Mouse (Mus musculus): ENCODE data around the gene Tmbim6.
A peak's percentile ranks its signal among the peaks of the same experiment; 100 is the strongest.

DNA sequence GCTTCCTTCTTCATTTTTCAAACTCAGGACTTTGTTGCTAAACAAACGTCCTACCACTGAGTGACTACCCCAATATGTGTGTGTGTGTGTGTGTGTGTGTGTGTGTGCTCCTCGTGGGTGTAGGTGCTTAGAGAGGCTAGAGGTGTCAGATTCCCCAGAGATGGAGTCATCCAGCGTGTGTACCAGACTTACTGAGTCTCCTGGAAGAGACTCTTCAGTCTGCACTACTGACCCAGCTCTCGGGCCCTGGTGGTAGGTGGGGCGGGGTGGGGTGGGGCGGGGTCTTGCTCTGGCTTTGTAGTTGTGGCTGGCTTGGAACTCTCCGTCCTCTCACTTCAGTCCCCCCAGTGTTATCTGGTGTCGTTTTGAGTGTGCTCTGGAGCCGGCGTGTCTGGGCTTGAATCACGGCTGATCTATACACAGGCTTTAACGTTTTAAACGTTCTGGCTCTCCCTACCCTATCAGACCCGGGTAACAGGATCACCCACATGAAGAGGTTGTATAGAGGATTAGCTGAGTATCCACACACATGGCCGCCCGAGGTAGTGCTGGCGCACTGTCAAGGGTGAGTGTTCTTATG lies 25.1 kb downstream of the Tmbim6 start:
- TF ChIP-seq POLR2A (IDR thresholded peaks at IDR 0.05; ENCODE audit: insufficient read length, low read depth) (no peak), MAX (IDR thresholded peaks at IDR 0.05; ENCODE audit: low read depth) (no peak), TCF12 (IDR thresholded peaks at IDR 0.05; ENCODE audit: insufficient read depth, poor library complexity, severe bottlenecking) (no peak), SRF (IDR thresholded peaks at IDR 0.05; ENCODE audit: control insufficient read depth, insufficient read length, low read depth) (no peak), MYOG (IDR thresholded peaks at IDR 0.05; ENCODE audit: control insufficient read depth in 1 of 3, insufficient read depth in 1 of 3, insufficient read length in 2 of 3, low read depth in 2 of 3) (peak in 1 of 3 experiments; percentile 45)
